Mouse (Mus musculus): ENCODE data around the gene Vgll4. TPM values are rescaled to one million over a fixed set of nuclear protein-coding genes. Genes with fewer than 3 reads are reported as not detected.

The Vgll4 gene
- 10 to 100 TPM; 55.3 to 62.5 TPM for total RNA-seq (2021)
- long read RNA-seq, experiment 1, partial matches to known transcripts, result 0 of 5 reads
- long read RNA-seq, experiment 1, other reads (novel, unspliced or antisense), result 2 of 5 reads
- long read RNA-seq, experiment 2, partial matches to known transcripts, result 1 of 7 reads
- long read RNA-seq, experiment 2, other reads (novel, unspliced or antisense), result 5 of 7 reads

DNA sequence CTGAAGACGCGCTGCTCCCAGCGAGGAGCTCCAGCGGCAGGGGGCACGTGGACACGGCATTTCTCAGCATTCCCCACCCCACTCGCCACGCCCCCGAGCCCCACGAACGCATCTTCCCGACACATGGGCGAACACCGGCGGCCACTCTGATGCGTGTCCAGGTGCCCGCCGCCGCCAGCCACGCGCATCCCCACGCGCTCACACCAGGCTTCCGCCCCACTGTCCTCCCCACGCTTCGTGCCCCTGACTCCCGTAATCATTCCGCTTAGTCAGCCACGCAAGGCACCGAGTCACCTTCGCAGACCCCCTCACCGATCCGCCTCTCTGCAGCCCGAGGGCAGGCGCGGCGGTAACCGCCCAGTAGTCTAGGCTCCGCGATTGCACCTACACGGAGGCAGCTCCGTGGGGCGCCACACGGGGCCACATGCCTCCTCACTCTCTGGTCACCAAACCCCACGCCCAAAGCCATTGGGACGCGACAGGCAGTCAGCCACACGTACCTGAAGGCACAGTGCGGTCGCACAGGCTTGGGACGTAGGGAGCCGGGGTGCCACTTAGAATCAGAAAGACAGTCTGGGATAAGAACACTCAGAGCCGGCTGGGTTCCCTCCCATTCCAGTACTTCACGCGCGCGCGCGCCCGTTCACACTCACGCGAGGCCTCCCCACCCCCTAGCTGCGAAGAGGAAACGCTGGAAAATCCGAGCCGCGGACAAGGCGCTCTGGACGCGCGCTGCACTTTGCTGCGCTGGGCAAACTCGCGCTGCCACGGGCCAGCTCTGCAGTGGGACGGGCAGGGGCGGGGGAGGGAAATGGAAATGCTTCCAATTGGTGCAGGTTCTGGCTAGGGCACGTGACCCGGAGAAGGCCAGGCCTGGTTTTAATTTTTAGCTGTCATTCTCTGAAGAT lies at the start of gene Vgll4:
TSS of gene Vgll4 (minus strand) at position 782 of the 908 bp plus-strand sequence.
- DNase-seq (ENCODE audit: low spot score in 2 of 2), result peak; percentile 68 to 77

GRCm38 (mm10) chr6:115015461-115015860 lies 45.7 kb upstream of the Vgll4 start:
- DNase-seq (ENCODE audit: low spot score in 2 of 2), result no peak

- DNase-seq (ENCODE audit: low spot score in 2 of 2), result no peak
Measured at GRCm38 (mm10) chr6:115013574-115013973, 43.8 kb upstream of the Vgll4 start.

GRCm38 (mm10) chr6:115011792-115012191 lies 42.0 kb upstream of the Vgll4 start:
- no peak for DNase-seq (ENCODE audit: low spot score in 2 of 2)

DNA sequence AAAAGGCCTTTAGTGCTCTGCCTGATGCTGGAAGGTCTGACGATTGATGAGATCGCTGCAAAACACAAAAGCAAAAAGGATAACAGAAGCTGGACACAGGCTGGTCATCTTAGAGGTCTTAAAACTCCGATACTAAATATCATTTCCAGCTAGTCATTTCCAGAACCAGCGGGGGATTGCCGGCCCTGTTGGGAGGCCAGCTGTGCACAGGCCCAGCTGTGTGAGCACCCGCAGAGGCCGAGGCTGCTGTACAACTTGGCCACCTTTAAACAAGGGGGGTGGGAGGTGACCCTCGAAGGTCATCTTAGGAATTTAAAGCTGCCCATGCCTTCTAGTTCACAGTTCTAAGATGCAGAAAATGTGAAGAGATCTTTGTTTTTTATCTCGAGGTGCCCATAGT lies 41.0 kb upstream of the Vgll4 start:
- DNase-seq (ENCODE audit: low spot score in 2 of 2), result no peak

DNA sequence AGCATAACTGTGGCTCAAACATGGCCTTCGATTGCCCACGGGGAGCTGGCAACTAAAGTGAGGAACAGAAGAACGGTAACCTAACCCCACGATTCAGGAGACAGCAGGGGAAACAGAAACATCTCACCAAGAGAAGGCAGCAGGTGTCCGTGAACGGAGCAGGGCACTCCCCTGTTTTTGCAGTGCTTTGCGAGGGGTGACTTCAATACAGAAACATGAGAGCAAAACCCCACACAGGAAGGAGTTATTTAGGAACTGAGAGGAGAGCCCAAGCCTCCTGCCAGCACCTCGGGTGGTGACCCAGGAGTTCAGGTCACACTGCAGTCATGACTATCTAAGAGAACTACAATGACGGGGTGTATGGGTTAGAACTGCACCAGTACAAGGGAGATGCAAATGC lies 40.5 kb upstream of the Vgll4 start:
- DNase-seq (ENCODE audit: low spot score in 2 of 2), result no peak

GRCm38 (mm10) chr6:115007728-115008127 lies 37.9 kb upstream of the Vgll4 start:
- DNase-seq (ENCODE audit: low spot score in 2 of 2), result peak; percentile 80 to 90

DNA sequence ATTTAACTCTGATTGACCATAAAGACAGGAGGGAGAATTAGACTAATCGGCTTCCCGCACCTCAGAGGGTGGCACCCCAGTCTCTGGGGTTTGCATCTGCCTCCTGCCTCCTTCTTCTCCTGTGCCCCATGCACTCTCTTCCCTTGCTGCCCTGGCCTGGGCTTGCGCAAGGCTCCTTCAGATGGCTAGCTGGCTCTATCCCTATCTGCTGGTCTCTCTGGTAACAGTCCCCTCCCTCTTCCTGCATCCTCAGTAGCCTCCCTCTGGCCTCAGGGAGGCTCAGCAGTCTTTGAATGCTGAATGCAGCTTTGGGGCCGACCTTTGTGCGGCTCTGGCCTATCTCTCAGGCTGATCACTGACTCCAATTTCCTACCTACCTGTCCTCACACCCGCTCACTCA lies 37.2 kb upstream of the Vgll4 start:
- DNase-seq (ENCODE audit: low spot score in 2 of 2), result no peak

DNA sequence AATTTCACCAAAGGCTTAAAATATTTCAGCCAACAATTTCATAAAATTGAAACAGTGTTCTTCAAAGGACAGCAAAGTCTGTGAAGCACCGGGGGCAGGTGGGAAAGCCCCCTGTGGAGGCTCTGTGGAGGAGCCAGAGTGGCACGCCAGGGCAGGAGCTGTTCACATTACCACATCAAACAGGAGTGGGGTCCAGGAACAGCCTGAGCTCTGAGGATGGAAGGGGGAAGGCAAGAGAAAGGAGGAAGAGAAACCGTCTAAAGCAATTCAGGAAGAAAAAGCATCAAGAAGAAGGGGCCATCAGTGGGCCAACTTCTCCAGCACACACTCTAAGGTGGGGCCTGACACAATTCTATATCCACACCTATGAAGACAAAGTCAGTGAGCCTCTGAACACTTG lies 36.3 kb upstream of the Vgll4 start:
- DNase-seq (ENCODE audit: low spot score in 2 of 2), result no peak

DNA sequence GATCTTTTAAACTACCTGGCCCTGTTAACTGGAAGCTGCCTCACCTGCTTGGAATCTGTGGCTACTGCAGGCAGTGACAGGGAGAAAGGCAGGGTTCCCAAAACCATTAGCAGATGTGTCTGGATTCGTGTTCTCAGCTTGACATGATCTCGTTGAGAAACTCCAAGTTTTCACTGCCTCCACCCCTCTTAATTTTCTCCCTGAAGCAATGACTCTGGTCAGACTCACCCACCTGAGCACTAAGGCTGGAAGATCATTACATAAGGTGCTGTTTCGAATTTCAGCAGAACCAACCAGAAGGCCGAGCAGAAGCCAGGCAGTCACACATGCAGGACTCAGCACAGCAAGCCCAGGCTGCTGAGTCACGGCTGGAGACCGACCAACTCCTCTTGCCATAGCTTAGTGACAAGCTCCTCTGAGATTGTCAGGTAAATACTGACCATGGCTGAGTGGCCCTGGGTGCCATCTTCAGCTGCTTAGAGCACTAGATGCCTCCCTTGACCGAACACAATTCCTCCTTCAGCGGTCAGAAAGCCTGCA lies 35.6 kb upstream of the Vgll4 start:
- DNase-seq (ENCODE audit: low spot score in 2 of 2), result peak; percentile 77

- DNase-seq (ENCODE audit: low spot score in 2 of 2), result peak; percentile 71 to 80
Measured at GRCm38 (mm10) chr6:115004636-115005035, 34.8 kb upstream of the Vgll4 start.

DNA sequence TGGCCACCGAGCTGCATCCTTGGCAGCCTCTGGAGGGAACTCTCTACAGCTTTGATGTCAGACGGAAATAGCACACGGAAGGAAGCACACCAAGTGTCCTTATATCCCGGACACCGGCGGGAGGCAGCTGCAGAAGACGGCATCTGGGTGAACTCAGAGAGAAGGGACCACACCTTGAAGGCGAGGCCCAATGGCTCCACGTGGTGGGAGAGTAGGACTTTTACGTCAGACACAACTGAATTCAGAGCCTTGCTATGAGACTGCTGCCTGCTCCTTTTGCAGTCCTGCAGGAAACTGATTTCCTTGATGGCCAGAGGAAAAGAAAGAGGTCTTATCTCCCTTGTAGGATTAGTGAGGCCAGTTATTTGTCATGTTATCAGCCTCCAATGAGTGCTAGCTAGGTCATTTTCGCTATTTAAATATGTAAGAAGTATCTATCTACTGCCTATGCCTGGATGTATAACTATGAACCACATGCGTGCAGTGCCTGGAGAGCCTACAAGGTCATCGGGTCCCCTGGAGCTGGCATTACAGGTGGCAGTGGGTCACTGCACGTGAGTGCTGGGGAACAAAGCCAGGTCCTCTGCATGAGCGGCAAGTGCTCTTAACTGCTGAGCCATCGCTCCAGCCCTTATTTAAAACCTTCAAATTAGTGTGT lies 28.7 kb upstream of the Vgll4 start:
- DNase-seq (ENCODE audit: low spot score in 2 of 2), result no peak

DNA sequence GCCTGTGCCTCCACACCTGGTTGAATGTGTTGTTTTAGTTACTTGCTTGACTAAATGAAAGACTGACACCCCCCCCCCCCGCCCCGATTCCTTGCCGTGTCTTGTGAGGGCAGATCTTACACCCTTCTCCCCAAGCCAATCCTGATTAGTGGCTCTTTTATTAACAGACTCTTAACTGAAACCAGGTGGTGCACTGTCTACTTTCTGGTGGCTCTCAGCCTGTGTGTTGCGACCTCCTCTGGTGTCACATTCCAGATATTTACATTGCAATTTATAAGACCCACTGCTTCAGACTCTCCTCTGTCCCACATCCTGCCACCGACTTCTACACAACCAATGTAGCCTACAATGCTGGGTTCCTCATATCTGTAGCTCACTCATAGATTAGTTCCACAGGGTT lies 27.7 kb upstream of the Vgll4 start:
- DNase-seq (ENCODE audit: low spot score in 2 of 2), result no peak

DNA sequence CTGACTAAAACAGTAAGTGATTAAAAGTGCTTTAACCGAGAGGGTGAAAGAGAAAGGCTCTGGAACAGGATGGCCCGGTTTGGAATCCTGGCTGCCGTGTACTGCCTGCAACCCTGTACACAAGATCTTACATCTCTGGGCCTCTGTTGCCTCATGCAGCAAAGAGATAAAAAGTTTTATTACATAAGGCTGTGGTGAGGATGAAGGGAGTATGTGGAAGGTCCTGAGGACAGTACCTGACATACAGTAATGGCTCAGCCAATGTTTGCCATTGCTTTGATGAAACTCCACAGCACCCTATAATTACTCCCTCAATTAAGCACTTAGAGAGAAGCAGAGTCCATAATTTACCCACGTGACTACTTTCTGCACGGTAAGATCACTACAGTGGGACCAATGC lies 27.1 kb upstream of the Vgll4 start:
- DNase-seq (ENCODE audit: low spot score in 2 of 2), result no peak

GRCm38 (mm10) chr6:114994079-114994478 lies 24.3 kb upstream of the Vgll4 start:
- no peak for DNase-seq (ENCODE audit: low spot score in 2 of 2)

DNA sequence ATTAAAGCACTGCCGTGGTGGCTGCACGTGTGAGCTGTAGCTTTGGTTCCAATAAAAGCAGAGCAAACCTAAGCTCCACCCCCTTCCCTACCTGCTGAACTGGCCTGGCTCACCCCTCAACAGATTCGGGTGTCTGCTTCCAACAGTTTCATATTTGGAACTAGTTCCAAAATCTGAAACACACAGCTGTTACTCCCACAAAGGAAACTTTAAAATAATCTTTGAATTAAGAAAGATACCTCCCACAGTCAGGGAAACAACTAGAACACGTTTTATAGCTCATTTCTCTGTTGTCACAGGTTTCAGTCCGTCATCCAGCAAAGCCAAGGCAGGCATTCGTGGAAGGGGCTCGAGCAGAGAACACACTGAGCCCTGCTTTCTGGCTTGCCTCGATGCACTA lies 23.9 kb upstream of the Vgll4 start:
- DNase-seq (ENCODE audit: low spot score in 2 of 2), result peak in 1 of 2 experiments; percentile 39

- DNase-seq (ENCODE audit: low spot score in 2 of 2), result no peak
Measured at GRCm38 (mm10) chr6:114991909-114992308, 22.1 kb upstream of the Vgll4 start.

DNA sequence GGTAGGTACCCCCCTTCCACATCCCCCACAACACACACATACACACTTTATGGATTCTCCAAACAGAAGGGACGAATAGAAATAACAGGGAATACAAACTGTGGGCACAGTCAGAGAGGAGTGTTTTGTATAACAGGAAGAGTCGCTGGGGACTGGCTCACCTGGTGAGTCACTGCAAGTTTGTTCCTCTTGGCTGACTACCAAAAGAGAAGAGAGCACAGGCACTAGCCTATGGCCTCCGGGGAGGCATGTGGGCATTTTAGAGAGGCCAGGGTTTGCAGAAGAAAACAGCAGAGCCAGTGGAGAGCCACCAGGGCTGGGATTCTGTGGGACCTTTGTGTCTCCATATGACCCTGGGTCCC lies 18.8 kb upstream of the Vgll4 start:
- DNase-seq (ENCODE audit: low spot score in 2 of 2), result no peak

- DNase-seq (ENCODE audit: low spot score in 2 of 2), result no peak
Measured at GRCm38 (mm10) chr6:114987966-114988618, 18.3 kb upstream of the Vgll4 start.

GRCm38 (mm10) chr6:114982671-114983070 lies 12.9 kb upstream of the Vgll4 start:
- no peak for DNase-seq (ENCODE audit: low spot score in 2 of 2)

- no peak for DNase-seq (ENCODE audit: low spot score in 2 of 2)
Measured at GRCm38 (mm10) chr6:114979715-114980114, 9.9 kb upstream of the Vgll4 start.
